Mouse (Mus musculus): ENCODE results near the gene Thegl. TPM values are rescaled to one million over a fixed set of nuclear protein-coding genes. Genes with fewer than 3 reads are reported as not detected.
"Not testable (repeated sequence)": the region's sequence is repeated elsewhere in the genome, so short reads cannot be mapped to it uniquely, and the experiment has no call there.

Thegl gene
- 1.0 and 1.2 TPM in 2 replicates for polyA plus RNA-seq (2014; fragmentation: Nextera tagmentation; extraction: Ambion mirVana)

DNA sequence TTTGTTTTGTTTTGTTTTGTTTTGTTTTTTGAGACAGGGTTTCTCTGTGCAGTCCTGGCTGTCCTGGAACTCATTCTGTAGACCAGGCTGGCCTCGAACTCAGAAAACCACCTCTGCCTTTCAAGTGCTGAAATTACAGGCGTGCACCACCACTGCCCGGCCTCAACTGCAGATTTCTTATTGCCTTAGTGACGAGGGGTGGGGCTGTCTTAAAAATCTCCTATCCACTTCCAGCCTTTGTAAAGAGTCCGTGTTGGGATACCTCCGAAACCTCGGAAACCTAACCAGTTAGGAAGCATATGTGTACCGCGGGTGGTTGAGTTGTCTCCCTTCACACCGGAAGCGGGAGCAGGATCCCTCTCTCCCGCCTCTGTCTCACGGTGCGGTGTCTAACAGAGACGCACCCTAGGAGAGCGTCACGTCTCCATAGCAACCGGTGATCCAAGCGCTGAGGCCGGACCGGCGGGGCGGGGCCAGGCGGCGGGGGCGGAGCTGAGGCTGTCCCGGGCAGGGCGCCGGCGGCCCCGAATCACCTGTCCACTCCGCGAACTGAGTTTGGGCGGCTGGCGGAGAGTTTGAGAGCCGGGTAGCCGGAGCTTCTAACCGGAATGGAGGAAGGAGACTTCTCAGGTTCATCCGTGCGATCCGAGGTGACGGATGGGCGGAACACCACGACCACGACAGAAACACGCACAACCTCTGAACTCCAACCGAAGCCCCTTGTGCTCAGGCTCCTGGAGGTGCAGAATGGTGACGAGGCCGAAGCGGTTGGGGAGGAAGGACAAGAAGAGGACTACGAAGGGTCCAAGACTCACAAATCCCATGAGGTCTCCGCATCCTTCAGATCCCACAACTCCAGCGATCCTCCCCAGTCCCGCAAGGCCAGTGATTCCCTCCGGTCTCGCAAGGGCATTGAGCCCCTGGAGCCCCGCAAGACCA lies at the start of gene Thegl:
Thegl (plus strand) TSS at position 480 of the 939 bp plus-strand sequence.
- 14% methylated on average over 57 of the region's 57 CpGs for WGBS
- Histone ChIP-seq H3K9ac (ENCODE audit: low read length) (peak within 1 kb of the TSS; percentile 25; the same call in 1 of the 2 replicates), H3K4me1 (replicated peaks; ENCODE audit: control insufficient read depth, insufficient read depth, low read length) (no peaks in the 10 kb centered on the region), H3K27ac (ENCODE audit: low read depth) (no peak within 1 kb of the TSS), H3K9me3 (ENCODE audit: control insufficient read depth, low read length) (no peaks in the 10 kb centered on the region), H3K4me2 (ENCODE audit: low read length) (peak within 1 kb of the TSS; percentile 77), H3K36me3 (ENCODE audit: control insufficient read depth, insufficient read depth, low read length) (no peaks in the 10 kb centered on the region), H3K27me3 (replicated peaks; ENCODE audit: control insufficient read depth, insufficient read depth, low read length) (no peaks in the 10 kb centered on the region), H3K4me3 (ENCODE audit: low read depth, low read length) (peak within 1 kb of the TSS; percentile 48)
- ATAC-seq (replicated peaks; ENCODE audit: low FRiP score, low TSS enrichment, low read depth) (peak; percentile 98), DNase-seq (ENCODE audit: low spot score) (peak; percentile 93)

DNA sequence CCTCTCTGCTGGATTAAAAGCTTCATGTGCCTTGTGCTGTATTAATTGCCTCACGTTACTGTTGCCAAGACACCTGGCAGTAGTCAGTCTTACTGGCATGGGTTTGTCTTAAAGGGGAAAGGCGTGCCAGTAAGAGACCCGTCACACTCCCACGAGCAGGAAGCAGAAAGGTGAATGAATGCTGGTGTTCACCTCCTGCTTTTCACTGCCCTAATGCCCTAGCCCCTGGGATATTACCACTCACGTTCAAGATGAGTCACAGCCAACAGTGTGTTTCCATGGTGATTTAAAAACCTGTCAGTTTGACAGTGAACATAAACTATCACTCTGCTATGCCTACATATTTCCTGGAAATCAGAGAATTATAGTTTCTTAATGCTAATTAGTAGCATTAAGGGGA lies 46.6 kb upstream of the Thegl start:
- Histone ChIP-seq H3K27ac (ENCODE audit: low read depth) (no peak overlapping the region), H3K36me3 (ENCODE audit: control insufficient read depth, insufficient read depth, low read length) (peaks cover 58% of the 10 kb centered on the region), H3K4me3 (ENCODE audit: low read depth, low read length) (no peak overlapping the region), H3K9me3 (ENCODE audit: control insufficient read depth, low read length) (no peaks in the 10 kb centered on the region), H3K4me2 (ENCODE audit: low read length) (no peak overlapping the region), H3K27me3 (replicated peaks; ENCODE audit: control insufficient read depth, insufficient read depth, low read length) (no peaks in the 10 kb centered on the region), H3K4me1 (replicated peaks; ENCODE audit: control insufficient read depth, insufficient read depth, low read length) (peaks cover 4% of the 10 kb centered on the region), H3K9ac (ENCODE audit: low read length) (no peak overlapping the region)
- 68% methylated on average over 5 of the region's 5 CpGs for WGBS
- ATAC-seq (replicated peaks; ENCODE audit: low FRiP score, low TSS enrichment, low read depth) (no peak), DNase-seq (ENCODE audit: low spot score) (no peak)

DNA sequence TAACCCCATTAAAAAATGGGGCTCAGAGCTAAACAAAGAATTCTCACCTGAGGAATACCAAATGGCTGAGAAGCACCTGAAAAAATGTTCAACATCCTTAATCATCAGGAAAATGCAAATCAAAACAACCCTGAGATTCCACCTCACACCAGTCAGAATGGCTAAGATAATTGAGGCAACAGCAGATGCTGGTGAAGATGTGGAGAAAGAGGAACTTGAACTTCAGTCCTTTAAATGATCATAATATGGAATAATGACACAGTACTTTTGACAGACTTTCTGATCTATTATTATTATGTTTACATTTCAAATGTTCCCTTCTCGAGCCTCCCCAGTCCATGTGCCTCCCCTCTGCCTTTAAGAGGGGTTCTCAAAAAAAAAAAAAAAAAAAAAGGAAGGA lies 44.7 kb upstream of the Thegl start:
- DNase-seq (ENCODE audit: low spot score); ATAC-seq (replicated peaks; ENCODE audit: low FRiP score, low TSS enrichment, low read depth); H3K4me2 ChIP-seq (ENCODE audit: low read length); H3K9ac ChIP-seq (ENCODE audit: low read length); H3K27me3 ChIP-seq (replicated peaks; ENCODE audit: control insufficient read depth, insufficient read depth, low read length); H3K9me3 ChIP-seq (ENCODE audit: control insufficient read depth, low read length); H3K27ac ChIP-seq (ENCODE audit: low read depth); H3K4me3 ChIP-seq (ENCODE audit: low read depth, low read length): not testable (repeated sequence)
- H3K36me3 ChIP-seq (ENCODE audit: control insufficient read depth, insufficient read depth, low read length), result peaks cover 39% of the 10 kb centered on the region
- H3K4me1 ChIP-seq (replicated peaks; ENCODE audit: control insufficient read depth, insufficient read depth, low read length), result peaks cover 10% of the 10 kb centered on the region
- WGBS, result 74% methylated on average over 1 of the region's 1 CpGs

DNA sequence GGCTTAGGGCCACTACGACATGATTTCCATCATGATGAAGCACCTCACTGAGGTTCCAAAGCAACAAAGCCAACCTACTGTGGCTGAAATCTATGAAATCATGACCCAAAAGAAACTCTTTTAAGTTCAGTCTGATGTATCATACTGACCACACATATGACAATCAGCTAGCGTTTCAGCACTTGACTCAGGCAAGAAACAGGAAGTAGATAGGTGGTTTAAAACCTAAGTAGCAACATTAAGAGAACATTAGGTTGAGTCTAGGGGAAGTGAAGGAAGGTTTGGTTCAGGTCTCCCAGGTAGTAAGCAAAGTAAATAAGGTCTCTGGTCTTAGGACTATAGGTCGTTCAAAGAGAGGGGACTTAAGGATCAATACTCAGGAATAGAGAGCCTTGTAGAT lies 42.3 kb upstream of the Thegl start:
- peak overlapping the region; percentile 90 for H3K4me2 ChIP-seq (ENCODE audit: low read length)
- peak overlapping the region; percentile 91 for H3K4me3 ChIP-seq (ENCODE audit: low read depth, low read length)
- no peak overlapping the region for H3K9ac ChIP-seq (ENCODE audit: low read length)
- H3K4me1 ChIP-seq (replicated peaks; ENCODE audit: control insufficient read depth, insufficient read depth, low read length), result peaks cover 10% of the 10 kb centered on the region
- no peak overlapping the region for H3K27ac ChIP-seq (ENCODE audit: low read depth)
- ATAC-seq (replicated peaks; ENCODE audit: low FRiP score, low TSS enrichment, low read depth) (no peak), DNase-seq (ENCODE audit: low spot score) (no peak)
- WGBS, result 69% methylated on average over 3 of the region's 3 CpGs
- no peaks in the 10 kb centered on the region for H3K27me3 ChIP-seq (replicated peaks; ENCODE audit: control insufficient read depth, insufficient read depth, low read length)
- H3K36me3 ChIP-seq (ENCODE audit: control insufficient read depth, insufficient read depth, low read length), result peaks cover 22% of the 10 kb centered on the region
- H3K9me3 ChIP-seq (ENCODE audit: control insufficient read depth, low read length), result no peaks in the 10 kb centered on the region

DNA sequence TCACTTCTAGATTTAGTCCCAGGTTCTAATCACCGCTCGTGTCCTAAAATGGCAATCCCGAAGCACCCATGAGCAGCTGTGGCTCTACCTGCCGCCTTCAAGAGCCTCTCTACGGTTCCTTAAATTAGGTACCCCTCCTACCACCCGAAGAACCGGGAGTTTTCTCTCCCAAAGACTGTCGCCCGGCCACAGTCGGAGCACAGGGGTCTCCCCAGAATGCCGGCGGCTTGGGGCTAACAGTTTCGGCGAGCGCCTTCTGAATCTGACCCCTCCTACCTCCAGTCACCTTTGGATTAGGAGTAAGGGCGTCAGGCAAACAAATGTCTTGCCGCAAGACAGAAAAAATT lies 41.6 kb upstream of the Thegl start:
- Histone ChIP-seq H3K9me3 (ENCODE audit: control insufficient read depth, low read length) (no peaks in the 10 kb centered on the region), H3K4me1 (replicated peaks; ENCODE audit: control insufficient read depth, insufficient read depth, low read length) (peaks cover 10% of the 10 kb centered on the region), H3K27ac (ENCODE audit: low read depth) (no peak overlapping the region), H3K36me3 (ENCODE audit: control insufficient read depth, insufficient read depth, low read length) (peaks cover 22% of the 10 kb centered on the region), H3K9ac (ENCODE audit: low read length) (peak overlapping the region; percentile 92), H3K4me2 (ENCODE audit: low read length) (peak overlapping the region; percentile 90), H3K4me3 (ENCODE audit: low read depth, low read length) (peak overlapping the region; percentile 91), H3K27me3 (replicated peaks; ENCODE audit: control insufficient read depth, insufficient read depth, low read length) (no peaks in the 10 kb centered on the region)
- 3% methylated on average over 17 of the region's 17 CpGs for WGBS
- ATAC-seq (replicated peaks; ENCODE audit: low FRiP score, low TSS enrichment, low read depth) (peak; percentile 40), DNase-seq (ENCODE audit: low spot score) (no peak)

DNA sequence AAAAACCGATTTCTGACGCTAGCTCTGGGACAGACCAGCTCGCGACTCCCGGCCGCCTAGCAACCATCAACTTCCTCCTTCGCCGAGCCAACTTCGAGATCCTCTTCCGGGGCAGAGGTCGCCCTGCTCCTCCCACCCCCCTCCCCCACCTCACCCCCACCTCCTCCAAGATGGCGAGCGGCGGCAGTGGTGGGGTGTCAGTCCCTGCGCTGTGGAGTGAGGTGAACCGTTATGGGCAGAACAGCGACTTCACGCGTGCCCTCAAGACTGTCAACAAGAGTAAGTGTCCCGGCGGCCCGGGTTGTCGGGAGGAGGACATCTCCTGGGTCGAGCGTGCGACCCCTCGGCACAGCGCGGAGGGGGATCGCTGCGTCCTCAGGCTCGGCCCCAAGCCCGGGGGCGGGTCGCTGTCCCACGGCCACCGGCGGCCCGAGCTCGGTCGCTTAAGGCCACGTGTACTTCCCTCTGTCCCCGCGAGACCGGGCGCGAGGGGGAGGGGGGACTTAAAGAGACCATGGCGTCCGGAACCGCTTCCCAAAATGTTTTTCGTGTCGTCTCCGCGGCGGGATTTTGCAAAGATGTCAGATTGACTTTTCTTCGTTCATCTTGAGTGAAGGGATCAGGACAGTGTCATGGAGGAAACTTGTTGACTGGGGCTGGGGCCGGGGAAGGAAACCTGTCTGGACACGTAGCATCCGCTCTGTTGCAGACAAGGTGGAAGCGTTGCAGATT lies 41.1 kb upstream of the Thegl start, which contains the start of gene Srp72:
Srp72 (plus strand) TSS at position 130 of the 732 bp plus-strand sequence.
- peak; percentile 96 for ATAC-seq (replicated peaks; ENCODE audit: low FRiP score, low TSS enrichment, low read depth)
- peak within 1 kb of the TSS; percentile 92 for H3K9ac ChIP-seq (ENCODE audit: low read length)
- peak within 1 kb of the TSS; percentile 90 for H3K4me2 ChIP-seq (ENCODE audit: low read length)
- DNase-seq (ENCODE audit: low spot score), result peak; percentile 98
- H3K4me3 ChIP-seq (ENCODE audit: low read depth, low read length), result peak within 1 kb of the TSS; percentile 91
- no peaks in the 10 kb centered on the region for H3K27me3 ChIP-seq (replicated peaks; ENCODE audit: control insufficient read depth, insufficient read depth, low read length)
- peaks cover 10% of the 10 kb centered on the region for H3K4me1 ChIP-seq (replicated peaks; ENCODE audit: control insufficient read depth, insufficient read depth, low read length)
- H3K27ac ChIP-seq (ENCODE audit: low read depth), result peak within 1 kb of the TSS; percentile 80; the same call in 1 of the 2 replicates
- WGBS, result under 1% methylated on average over 60 of the region's 60 CpGs
- peaks cover 23% of the 10 kb centered on the region for H3K36me3 ChIP-seq (ENCODE audit: control insufficient read depth, insufficient read depth, low read length)
- H3K9me3 ChIP-seq (ENCODE audit: control insufficient read depth, low read length), result no peaks in the 10 kb centered on the region

DNA sequence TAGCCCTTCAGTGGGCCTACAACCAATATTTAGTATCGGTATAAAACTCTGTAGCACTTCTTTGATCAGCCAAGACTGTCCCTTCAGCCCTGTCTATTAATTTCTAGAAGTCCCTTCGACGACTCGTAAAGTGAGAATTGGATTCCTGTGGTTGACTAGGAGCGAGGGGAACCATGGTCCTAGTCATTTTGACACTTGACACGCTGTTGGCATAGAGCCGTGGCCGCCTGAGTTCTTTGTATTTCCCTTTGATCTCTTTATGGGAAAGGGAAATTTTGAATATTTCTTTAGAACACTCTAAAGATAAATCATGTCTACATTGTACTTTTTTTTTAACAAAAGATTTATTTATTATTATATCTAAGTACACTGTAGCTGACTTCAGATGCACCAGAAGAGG lies 40.1 kb upstream of the Thegl start:
- peak overlapping the region; percentile 92; the same call in 1 of the 2 replicates for H3K9ac ChIP-seq (ENCODE audit: low read length)
- H3K4me3 ChIP-seq (ENCODE audit: low read depth, low read length), result peak overlapping the region; percentile 91
- H3K9me3 ChIP-seq (ENCODE audit: control insufficient read depth, low read length), result no peaks in the 10 kb centered on the region
- 88% methylated on average over 8 of the region's 8 CpGs for WGBS
- DNase-seq (ENCODE audit: low spot score) (no peak), ATAC-seq (replicated peaks; ENCODE audit: low FRiP score, low TSS enrichment, low read depth) (no peak)
- H3K27me3 ChIP-seq (replicated peaks; ENCODE audit: control insufficient read depth, insufficient read depth, low read length), result no peaks in the 10 kb centered on the region
- H3K4me1 ChIP-seq (replicated peaks; ENCODE audit: control insufficient read depth, insufficient read depth, low read length), result peaks cover 10% of the 10 kb centered on the region
- H3K4me2 ChIP-seq (ENCODE audit: low read length), result peak overlapping the region; percentile 77
- peaks cover 29% of the 10 kb centered on the region for H3K36me3 ChIP-seq (ENCODE audit: control insufficient read depth, insufficient read depth, low read length)
- no peak overlapping the region for H3K27ac ChIP-seq (ENCODE audit: low read depth)

DNA sequence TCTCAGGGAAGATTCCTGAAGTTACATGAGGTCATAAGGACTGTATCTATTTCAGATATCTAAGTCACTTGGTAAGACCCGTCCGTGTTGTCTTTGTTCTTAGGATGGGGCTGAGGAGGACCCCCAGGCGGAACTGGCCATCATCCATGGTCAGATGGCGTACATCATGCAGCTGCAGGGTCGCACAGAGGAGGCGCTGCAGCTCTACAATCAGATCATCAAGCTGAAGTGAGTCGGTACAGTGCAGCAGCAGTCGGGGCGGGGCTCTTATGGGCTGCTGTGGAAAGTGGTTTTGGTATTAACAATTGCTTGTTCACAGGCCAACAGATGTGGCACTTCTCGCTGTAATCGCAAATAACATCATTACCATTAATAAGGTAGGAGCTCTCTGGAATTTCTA lies 31.8 kb upstream of the Thegl start:
- no peak for DNase-seq (ENCODE audit: low spot score)
- Histone ChIP-seq H3K27ac (ENCODE audit: low read depth) (no peak overlapping the region), H3K4me1 (replicated peaks; ENCODE audit: control insufficient read depth, insufficient read depth, low read length) (no peaks in the 10 kb centered on the region), H3K4me3 (ENCODE audit: low read depth, low read length) (no peak overlapping the region), H3K9ac (ENCODE audit: low read length) (no peak overlapping the region), H3K9me3 (ENCODE audit: control insufficient read depth, low read length) (no peaks in the 10 kb centered on the region), H3K27me3 (replicated peaks; ENCODE audit: control insufficient read depth, insufficient read depth, low read length) (no peaks in the 10 kb centered on the region), H3K36me3 (ENCODE audit: control insufficient read depth, insufficient read depth, low read length) (peaks cover 91% of the 10 kb centered on the region), H3K4me2 (ENCODE audit: low read length) (no peak overlapping the region)
- ATAC-seq (replicated peaks; ENCODE audit: low FRiP score, low TSS enrichment, low read depth), result no peak
- WGBS, result 96% methylated on average over 11 of the region's 11 CpGs

All from intestine, embryonic 14.5 days (tissue).